Mouse (Mus musculus): ENCODE measurements at regions not wholly inside any gene's neighbourhood (a gene's known extent, or its start where the extent isn't known, plus 50 kb on each side); places are given as distances from the start of the nearest gene placed in this dataset.

DNA sequence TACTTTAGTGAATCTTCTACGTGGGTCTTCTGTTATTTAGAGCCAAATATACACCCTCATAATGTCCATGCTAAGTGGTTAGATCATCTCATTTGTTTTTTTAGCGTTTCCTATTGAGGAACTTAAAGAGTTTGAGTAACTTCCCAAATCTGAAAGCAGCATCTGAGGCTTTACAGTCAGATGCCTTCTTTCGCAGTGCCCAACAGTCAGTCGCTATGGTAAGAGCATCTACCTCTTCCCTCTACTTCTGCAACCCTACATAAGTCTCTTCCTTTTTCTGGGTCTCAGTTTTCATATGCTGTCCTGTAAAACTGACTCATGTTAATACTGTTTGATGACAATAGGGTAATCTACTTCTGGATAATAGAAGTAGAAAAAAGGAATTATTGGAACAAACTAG lies 146.8 kb downstream of the Ktn1 start:
- DNase-seq (ENCODE audit: low spot score), result no peak

DNA sequence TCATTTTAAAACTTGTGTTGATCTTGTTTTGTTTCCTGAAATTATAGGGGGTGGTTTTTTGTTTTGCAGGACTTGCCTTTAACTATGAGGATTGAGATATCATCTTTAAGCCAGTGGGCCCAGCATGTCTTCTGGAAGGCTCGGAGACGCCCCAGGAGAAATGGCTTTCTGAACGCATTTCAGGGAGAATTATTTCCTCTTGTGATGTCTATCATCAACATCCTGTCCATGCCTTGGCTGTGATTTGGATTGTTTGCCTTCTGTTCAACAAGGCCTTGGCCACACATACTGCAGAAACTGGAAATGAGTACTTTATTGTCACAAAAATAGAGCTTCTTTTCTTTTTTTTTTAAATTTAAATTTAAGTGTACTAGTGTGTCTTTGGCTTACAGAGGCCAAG lies 150.0 kb downstream of the Ktn1 start:
- no peak for DNase-seq (ENCODE audit: low spot score)

DNA sequence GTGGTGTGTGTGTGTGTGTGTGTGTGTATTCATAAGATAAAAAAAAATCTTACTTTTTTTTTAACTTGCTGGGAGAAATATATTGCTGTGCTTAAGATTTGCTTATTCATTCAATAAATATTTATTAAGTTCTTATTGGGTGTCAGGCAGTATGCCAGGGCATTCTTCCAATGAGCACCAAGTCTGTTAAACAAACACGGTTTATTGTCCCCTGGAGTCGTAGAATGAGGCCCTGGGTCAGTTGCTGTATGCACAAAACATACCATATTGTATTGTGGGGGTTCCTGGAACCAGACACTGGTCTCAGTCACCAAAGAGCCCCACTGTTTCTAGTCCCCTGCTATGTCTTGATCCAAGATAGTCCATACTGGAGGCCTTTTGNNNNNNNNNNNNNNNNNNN lies 151.3 kb downstream of the Ktn1 start:
- DNase-seq (ENCODE audit: low spot score), result no peak

DNA sequence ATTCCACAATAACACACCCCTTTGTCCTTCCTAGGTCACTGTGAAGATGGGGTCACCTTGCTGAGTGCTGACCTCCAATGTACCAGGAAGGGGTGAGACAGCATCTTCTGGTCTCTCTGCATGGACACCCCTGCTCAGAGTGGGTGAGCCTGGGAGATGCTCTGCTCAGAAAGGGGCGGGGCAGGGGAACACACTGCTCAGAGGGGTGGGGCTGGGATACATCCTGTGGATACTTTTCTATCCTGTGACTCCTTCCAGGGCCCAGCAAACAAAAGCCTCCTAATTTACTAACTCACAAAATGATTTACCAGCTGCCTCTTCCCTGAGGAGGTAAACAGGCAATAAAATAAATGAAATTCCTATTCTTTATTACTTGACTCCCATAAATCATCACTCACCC lies 157.0 kb downstream of the Ktn1 start:
- no peak for DNase-seq (ENCODE audit: low spot score)

DNA sequence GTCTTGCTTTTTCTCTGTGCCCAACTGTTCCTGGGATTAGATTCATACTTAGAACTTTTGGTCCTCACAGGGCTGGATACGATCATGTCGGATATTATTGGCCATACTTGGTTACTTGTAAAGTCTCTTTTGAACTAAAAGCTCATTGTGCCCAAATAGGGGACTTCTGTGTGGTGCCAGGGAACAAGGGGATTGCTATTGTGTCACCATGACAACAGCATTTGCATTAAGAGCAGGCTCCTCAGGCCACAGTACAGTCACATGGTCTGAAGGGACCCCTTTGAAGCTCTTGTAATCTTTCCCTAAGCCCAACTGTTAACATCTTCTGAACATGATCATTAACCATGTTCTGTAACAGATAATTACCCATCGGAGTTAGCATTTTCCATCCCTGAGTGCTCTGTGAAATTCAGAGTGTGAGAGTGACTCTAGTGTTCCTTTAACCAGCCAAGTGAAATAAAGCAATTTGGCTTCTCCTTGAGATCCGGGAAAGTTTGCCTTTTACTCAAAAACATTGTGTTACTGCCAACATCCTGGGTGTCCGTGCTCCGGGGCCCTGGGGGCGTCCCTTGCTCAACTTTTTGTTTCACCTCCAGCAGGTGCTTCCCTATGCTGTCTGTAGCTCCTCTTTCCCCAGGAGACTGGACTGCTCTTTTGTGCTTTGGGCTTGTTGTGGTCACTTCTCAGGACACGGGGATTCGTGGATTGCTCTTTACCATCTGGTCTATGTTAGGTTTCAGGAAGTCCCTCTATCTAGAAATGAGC lies 157.7 kb downstream of the Ktn1 start:
- no peak for DNase-seq (ENCODE audit: low spot score)

DNA sequence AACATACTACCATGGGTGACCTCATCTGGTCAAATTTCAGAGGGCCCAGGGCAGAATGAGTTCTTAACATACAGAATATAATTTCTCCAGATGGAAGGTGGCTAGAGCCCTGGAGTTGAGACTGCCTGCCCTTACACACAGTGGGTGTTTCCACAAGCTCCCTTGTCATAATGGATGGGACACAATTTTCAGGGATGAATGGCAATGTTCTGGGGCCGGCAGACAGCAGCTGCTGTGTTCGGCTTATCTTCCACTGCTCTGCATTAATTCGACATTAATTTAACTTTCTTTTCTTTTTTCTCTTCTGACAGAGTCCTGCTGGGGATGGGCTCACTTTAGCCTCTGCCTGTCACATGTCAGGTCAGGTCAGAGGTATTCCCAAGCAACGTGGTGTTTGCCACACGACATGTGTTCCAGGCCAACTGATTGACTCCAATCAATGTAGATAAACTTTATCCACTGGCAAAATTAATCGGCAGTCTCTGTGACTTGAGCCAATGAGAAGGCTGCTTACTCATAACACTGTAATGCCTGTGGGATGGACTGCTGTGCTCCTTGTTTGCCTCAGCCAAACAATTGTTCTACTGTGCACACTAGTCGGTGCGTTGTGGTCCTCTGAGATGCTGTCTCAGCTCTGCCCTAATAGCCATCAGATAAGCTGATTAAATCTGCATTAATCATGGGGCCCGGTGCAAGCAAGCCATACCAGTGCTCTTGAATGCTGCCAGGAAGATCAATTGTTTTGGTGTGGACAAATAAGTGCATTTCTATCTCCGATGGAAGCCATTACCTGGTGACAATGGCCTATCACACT lies 160.1 kb downstream of the Ktn1 start:
- DNase-seq (ENCODE audit: low spot score), result no peak

DNA sequence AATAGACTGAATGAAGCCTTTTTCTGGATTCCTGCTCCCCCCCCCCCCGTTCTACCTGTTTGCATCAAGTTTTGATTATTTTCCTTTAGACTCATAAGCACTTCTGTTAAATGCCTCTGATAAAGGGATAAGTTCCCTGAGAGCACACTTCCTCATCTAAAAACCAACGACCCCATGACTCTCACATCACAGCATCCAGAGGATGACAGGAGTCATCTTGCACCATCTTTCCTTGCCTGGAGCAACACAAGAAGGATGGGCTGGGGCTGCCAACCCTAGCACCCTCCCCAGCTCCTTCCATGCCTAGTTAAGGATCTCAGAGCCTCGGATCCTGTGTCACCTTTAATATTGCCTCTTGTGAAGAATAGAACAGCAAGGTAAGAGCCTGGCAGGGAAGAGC lies 170.0 kb downstream of the Ktn1 start:
- no peak for DNase-seq (ENCODE audit: low spot score)

DNA sequence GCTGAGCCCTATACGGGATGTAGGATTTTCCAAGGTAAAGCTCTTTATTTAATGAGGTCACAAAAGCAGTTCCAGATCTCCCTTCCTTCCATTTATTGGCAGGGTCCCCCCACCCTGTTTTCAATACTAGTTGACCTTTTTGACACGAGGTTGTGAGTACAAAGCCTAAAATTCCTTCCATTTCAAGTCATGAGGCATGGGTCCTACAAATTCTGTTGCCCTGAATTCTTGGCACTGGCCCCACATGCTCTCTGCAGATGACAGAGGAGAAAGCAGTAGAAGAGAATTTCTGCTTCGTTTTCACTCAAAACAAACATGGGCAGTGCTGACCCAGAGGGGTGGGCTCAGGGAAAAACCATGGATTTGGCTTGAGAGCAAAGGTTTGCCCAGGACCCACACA lies 170.4 kb downstream of the Ktn1 start:
- DNase-seq (ENCODE audit: low spot score), result no peak

DNA sequence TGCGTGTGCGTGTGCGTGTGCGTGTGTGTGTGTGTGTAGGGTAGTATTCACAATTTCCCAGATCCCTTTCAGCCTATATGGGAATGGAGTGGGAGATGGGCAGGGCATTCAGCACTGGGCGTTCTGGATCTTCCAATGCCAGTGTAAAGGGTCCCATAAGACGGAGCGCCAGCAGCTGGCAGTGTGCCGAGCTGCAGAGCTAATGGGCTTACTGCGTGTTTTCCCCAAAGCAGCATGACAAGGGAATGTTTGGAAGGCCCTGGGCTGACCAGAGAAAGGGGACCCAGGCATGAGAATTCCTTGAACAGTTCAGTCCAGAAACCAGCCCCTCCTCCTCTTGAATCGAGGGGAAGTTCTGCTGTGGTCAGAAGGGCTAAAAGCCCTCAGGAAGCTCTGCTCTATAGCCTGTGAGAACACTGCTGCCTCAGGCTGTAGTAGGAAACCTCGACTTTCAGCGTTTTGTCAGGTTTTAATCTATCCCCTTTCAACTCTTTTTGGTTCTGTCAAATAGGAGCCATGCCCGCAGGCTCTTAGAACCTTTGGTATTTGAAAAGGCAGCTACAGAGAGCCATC lies 172.4 kb downstream of the Ktn1 start:
- DNase-seq (ENCODE audit: low spot score), result no peak

DNA sequence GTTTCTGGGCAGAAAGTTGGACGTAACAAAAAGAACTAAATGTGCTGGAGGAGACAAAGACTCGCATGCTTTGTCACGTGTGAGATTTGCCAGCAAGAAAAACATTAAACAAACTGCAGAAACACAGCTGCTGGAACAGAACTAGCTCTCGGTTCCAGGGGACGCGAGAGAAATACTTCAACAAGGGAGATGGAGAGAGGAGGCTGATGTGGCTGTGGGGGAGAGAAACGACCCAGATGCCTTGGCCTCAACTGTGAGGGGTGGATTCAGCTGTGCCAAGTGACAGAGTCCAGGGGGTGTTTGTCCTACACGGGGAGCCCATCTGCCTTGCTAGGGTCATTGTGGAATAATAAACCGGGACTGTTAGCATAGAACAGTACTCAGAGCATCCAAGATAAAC lies 174.9 kb downstream of the Ktn1 start:
- no peak for DNase-seq (ENCODE audit: low spot score)

DNA sequence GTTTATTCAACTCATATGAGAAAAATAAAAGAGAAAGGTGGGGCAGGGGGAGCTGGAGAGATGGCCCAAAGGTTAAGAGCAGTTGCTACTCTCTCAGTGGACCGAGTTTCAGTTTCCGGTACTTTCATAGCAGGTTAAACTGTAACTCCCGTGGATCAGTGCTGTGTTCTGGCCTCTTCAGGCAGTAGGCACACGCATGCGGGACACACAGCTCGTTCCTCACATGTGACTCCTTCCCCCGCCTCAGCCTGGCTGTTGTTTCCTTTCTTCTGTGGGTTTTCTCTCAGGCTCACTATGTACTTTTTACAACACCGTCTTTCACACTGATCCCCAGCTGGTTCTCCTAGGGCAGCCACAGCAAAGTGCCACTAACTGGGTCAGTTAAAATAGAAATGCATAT lies 175.4 kb downstream of the Ktn1 start:
- no peak for DNase-seq (ENCODE audit: low spot score)

DNA sequence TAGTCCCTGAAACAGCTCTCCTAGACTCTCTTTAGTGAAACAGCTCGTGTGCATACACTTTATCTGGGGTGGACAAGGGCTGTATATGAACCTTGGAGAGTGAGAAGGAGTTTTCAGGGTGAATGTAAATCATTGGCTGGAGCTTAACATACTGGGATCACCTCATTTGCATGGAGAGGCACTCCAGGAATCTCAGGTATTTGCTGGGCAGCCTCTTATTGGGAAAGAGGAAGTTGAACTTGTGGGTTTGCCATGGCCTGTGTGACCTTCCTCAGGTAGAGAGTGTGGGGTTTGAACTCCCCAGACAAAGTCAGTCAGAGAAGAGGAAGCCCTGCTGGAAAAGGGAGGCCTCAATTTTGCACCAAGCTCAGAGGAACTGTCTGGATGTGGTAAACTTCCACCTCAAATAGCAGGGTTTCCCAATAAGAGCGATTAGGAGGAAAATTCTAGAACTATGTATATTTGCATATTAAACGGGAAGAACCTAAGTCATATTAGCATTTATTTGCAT lies 177.3 kb downstream of the Ktn1 start:
- no peak for DNase-seq (ENCODE audit: low spot score)

DNA sequence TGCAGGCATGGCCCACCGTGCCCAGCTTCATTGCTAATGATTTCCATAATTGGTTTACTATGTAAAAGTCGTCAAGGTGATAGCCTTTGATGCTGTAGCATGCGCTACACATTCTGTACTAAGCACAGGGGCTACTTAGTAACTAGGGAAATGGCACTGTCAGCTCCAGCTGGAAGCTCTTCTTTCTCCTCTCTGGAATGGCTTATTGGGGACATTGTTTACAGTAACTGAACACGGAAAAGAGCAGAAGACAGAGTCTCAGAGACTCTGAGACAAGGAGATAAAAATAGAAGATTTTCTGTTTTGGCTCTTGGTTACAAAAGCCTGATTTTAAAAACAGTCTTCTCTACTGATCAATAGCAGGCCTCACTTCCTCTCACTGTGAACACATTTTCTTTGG lies 178.3 kb downstream of the Ktn1 start:
- no peak for DNase-seq (ENCODE audit: low spot score)

DNA sequence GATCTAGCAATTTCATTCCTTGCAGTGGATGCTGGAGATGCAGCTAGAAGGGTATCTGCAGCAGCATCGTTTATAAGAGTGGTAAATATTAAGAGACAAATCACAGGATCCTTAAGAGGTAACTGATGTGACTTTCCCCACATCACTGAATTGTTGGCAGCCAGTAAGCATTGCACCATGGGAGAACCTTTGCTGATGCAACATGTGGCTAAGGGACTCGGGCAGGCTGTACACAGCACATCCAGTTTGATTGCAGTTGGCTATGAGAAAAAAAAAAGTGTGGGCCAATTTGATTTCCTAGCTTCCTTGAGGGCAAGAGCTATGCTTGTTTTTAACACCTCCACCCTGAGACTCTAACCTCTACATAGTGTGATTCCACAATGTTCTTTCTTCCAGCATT lies 179.4 kb downstream of the Ktn1 start:
- DNase-seq (ENCODE audit: low spot score), result no peak

DNA sequence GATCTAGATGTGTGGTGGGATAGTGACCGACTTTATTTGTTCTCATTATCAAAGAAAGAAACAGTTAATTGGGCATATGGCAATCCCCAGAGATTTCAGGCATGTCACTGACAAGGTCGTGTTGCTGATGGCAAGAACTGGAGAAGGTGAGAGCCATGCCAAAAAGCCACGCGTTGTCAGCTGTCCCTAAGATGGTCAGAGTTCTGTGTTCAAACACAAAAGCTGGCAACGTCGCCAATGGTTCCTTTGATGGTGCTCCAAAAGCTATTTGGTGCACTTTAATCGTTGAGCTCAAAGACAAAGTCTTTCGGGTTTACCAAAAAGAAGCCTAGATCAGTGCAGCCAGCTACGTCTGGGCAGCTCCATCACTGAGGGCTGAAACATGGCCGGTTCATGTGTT lies 185.4 kb downstream of the Ktn1 start:
- no peak for DNase-seq (ENCODE audit: low spot score)

DNA sequence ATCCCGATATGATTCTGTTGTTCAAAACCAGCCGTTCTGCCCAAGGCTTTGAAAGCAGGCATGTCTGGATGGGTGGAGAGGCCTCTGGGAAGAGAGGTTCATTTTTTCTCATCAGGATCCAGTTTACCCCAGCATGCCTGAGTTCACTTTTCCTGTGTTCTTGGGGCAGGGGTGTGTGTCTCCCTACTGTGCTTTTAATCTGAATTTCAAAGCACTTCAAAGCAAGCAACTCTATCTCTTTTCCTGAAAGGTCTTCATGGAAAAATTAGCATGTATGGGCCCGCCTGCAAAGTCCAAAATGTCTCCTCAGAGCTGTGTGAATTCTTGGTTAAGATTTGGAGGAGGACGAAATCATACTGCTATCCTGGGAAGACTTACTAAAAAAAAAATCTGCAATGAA lies 187.2 kb downstream of the Ktn1 start:
- DNase-seq (ENCODE audit: low spot score), result no peak

DNA sequence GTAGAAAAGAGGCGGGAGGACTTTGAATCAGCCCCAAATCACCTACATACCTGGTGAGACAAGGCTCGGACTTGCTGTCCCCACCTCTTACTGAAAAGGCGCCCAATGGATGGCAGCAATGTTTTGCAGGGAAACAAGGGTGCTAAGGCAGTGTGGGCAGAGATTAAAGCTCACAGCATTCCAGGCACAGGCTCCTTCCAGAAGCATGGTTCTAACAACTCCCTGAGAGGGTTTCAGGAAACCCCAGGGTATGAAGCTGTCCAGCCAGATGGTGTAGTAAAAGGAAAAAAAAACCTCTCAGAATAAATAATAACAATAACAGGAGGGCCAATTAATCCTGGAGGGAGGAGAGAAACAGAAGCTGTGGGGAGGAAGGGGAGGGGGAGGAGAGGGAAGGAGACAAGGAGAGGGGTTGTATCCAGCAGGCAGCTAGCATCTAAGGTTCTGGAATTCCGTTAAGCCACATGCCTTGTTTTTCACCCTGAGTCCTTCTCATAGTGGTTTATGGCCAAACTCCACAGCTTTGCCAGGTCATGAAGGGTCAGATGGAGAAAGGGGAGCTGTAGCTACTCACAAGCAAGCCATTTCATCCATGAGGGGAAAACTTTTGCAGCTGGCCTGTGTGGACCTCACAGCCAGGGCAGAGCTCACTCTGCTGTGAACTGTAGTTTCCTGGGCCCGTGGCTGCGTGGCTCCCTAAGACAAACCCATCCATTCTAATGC lies 191.4 kb downstream of the Ktn1 start:
- no peak for DNase-seq (ENCODE audit: low spot score)

DNA sequence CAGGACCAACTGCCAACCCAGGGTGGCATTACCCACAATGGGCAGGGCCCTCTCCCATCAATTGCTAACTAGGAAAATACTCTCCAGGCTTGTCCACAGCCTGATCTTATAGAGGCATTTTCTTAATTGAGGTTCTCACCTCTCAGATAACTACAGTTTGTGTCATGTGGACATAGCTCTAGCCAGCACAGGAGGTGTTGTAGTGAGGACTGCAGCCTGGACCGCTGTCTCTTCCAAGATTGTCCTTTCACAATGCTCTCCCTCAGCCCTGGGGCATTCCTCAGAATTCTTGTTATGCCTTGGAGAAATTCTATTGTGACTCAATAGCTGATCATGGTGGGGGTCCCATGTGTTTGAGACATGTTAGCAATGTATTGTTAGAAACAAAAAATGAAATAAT lies 196.1 kb downstream of the Ktn1 start:
- DNase-seq (ENCODE audit: low spot score), result no peak

DNA sequence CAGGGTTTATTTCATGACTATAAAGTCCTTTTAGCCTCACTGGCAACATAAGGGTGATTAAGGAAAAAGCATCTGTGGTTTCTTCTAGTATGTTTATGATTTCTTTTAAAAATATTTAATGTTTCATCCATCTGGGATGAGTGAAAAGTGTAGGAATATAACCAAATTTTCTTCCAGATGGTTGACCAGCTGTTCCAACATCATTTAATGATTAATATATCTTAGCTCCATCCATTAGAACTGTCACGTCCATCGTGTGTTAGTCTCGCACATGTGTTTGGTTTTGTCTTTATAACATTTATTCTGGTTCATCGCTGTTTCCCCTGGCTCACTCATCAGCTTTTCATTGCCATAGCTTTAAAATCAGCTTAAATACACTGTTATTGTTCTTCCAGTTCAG lies 200.6 kb downstream of the Ktn1 start:
- DNase-seq (ENCODE audit: low spot score), result no peak

DNA sequence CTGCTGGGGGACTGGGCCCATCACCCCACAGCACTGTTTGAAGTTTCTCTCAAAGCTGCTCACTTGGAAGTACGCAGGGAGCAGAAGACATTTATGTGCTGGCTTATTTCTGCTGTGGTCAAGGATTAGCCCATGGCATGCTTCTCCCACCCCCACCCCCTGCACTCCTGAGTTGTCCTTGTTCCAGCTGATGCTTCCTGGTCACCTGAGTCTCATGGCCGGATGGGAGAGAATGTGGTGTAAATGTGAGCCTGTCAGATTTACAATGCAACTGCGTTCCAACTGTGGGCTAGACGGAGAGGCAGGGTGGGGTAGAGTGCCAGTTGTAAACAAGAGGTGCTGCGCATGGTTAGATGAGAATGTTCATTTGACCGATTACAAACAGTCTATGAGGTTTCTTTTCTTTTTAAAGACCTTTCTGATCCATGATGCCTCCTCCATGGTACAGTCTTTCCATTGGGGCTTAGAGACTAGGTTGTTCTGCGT lies 208.1 kb downstream of the Ktn1 start:
- no peak for DNase-seq (ENCODE audit: low spot score)

DNA sequence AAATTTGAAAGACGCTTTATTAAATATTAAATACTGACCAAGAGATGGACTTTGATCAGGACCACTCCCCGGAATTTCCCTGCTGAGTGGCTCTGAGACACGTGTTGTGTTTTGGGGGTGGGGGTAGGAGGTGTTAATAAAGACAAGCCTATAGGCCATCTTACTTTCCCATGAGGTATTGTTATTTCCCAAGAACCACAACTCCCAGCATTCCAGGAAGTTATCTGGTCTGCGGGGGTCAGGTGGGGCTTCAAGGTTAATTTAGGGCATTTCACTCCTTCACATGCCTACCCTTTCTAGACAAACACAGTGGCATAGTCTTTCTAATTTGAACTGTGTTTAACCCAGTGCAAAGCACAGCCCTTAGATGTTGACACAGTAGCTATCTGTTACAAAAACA lies 209.0 kb downstream of the Ktn1 start:
- DNase-seq (ENCODE audit: low spot score), result no peak
